Mouse (Mus musculus) midbrain, embryonic 12.5 days (tissue): ENCODE results near the gene Mmp10. TPM values are rescaled to one million over a fixed set of nuclear protein-coding genes. Genes with fewer than 3 reads are reported as not detected.

Experiments
- ATAC-seq: fragments of 200-750 bp; cut with Nextera tagmentation; 2 replicates; pipeline ENCODE4 v1.8.0; 2017; ENCODE audit warnings: low read depth, moderate TSS enrichment, moderate library complexity; ENCODE audit not compliant: low FRiP score
- H3K27ac ChIP-seq: fragments of 300-500 bp; sonication (generic); replicated peaks from 2 replicates; pipeline ENCODE4 v1.5.1; 2016; ENCODE audit warnings: mild to moderate bottlenecking
- H3K27me3 ChIP-seq: fragments of 300-500 bp; sonication (generic); 2 replicates; pipeline ENCODE4 v1.6.1; 2016; ENCODE audit warnings: mild to moderate bottlenecking
- H3K36me3 ChIP-seq: fragments of 300-500 bp; sonication (generic); 2 replicates; pipeline ENCODE4 v1.6.1; 2016
- H3K4me1 ChIP-seq: fragments of 300-500 bp; sonication (generic); 2 replicates; pipeline ENCODE4 v1.6.1; 2016
- H3K4me2 ChIP-seq: fragments of 300-500 bp; sonication (generic); replicated peaks from 2 replicates; pipeline ENCODE4 v1.6.1; 2016; ENCODE audit warnings: mild to moderate bottlenecking, moderate library complexity
- H3K4me3 ChIP-seq: fragments of 300-500 bp; sonication (generic); 2 replicates; pipeline ENCODE4 v1.5.1; 2016; ENCODE audit warnings: mild to moderate bottlenecking
- H3K9ac ChIP-seq: fragments of 300-500 bp; sonication (generic); replicated peaks from 2 replicates; pipeline ENCODE4 v1.6.1; 2016; ENCODE audit warnings: mild to moderate bottlenecking, moderate library complexity
- H3K9me3 ChIP-seq: fragments of 300-500 bp; sonication (generic); 2 replicates; pipeline ENCODE4 v1.6.1; 2016; ENCODE audit warnings: mild to moderate bottlenecking
- WGBS: fragments of 180-500 bp; shearing (Covaris S2); methylation state at CpG from one replicate; pipeline ENCODE4 v1.1.7; 2016; 5-methylcytosine and 5-hydroxymethylcytosine counted together
- polyA plus RNA-seq: library from polyadenylated mRNA; unstranded; fragments of >200 nt; fragmentation: Nextera tagmentation; extraction: Ambion mirVana; gene quantifications from 2 replicates; pipeline ENCODE4 v1.2.1, GENCODE M21; 2016

The Mmp10 gene
- polyA plus RNA-seq, 1 experiment from 2014 or later = not detected

DNA sequence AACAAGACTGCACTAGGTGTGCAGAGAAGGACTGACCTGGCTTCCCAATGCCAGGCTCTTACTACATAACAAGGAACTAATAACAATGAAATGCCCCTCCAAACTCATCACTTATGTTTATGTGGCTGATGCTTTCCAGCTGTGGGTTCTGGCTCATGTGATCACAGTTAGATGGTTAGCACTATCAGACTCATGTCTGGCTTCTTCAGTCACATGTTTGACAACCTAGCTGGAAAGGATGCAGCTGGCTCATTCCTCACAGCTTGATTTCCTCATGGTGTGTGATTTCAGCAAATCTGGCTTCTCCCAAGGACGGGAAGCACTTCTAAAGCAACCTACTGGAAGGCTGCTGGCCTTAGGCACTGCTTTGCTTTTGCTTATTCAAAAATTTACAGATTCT, 43.3 kb downstream of the Mmp10 start:
- Histone ChIP-seq H3K9ac (no peak overlapping the region), H3K4me2 (no peak overlapping the region), H3K4me1 (no peaks in the 10 kb centered on the region), H3K9me3 (no peaks in the 10 kb centered on the region), H3K4me3 (no peak overlapping the region), H3K27ac (no peak overlapping the region), H3K27me3 (no peaks in the 10 kb centered on the region), H3K36me3 (no peaks in the 10 kb centered on the region)
- ATAC-seq = no peak
- WGBS = 48% methylated on average over 1 of the region's 1 CpGs

DNA sequence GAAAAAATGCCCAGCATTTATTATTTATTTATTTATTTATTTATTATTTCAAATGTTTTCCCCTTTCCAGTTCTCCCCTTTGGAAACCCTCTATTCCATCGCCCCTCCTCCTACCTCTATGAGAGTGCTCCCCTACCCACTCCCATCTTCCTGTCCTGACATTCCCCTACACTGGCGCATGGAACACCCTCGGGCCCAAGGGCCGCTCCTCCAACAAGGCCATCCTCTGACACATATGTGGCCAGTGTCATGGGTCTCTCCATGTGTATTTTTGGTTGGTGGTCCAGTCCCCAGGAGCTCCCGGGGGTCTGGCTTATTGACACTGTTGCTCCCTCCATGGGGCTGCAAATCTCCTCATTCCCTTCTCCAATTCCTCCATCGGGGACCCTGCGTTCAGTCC, 43.8 kb downstream of the Mmp10 start:
- Histone ChIP-seq H3K4me3 (no peak overlapping the region), H3K36me3 (no peaks in the 10 kb centered on the region), H3K27ac (no peak overlapping the region), H3K4me1 (no peaks in the 10 kb centered on the region), H3K27me3 (no peaks in the 10 kb centered on the region), H3K9me3 (no peaks in the 10 kb centered on the region), H3K9ac (no peak overlapping the region), H3K4me2 (no peak overlapping the region)
- ATAC-seq = no peak
- WGBS = 87% methylated on average over 7 of the region's 7 CpGs

DNA sequence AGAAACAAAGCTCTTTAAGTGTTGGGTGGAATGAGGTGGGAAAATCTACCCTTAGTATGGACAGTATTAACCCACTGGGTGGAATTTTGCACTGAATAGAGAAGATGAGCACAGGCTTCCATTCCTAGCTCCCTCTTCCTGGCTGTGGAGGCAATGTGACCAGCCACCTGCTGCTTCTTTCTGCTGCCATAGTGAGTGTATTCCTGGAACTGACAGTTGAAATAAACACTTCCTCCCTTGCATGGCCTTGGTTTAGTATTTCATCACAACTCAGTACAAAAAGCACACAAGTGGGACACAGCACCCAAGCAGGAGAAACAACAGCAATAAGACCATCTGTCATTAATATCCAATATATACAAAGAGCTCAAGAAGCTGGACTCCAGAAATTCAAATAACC, 49.8 kb downstream of the Mmp10 start:
- no peaks in the 10 kb centered on the region for H3K4me1 ChIP-seq
- H3K4me2 ChIP-seq = no peak overlapping the region
- H3K4me3 ChIP-seq = no peak overlapping the region
- no peak overlapping the region for H3K9ac ChIP-seq
- no peaks in the 10 kb centered on the region for H3K9me3 ChIP-seq
- ATAC-seq = no peak
- no peaks in the 10 kb centered on the region for H3K36me3 ChIP-seq
- H3K27me3 ChIP-seq = no peaks in the 10 kb centered on the region
- H3K27ac ChIP-seq = no peak overlapping the region

DNA sequence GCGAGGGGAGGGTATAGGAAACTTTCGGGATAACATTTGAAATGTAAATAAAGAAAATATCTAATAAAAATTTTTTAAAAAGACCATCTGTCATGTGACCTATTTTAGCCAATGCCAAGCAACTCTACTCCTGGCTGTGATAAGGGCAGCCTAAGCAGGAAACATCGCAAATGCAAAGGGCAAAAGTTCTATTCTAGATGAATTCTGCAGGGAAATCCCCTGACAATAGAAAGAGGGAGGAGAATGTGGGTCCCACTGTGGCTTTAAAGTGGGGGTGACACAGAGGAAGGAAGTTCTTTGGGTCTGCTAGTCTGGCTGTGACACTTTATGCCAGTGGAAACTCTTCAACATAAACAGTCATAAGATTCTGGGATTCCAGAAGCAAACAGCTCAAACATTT, 51.4 kb downstream of the Mmp10 start:
- Histone ChIP-seq H3K9ac (no peak overlapping the region), H3K4me1 (no peaks in the 10 kb centered on the region), H3K27ac (no peak overlapping the region), H3K27me3 (no peaks in the 10 kb centered on the region), H3K4me2 (no peak overlapping the region), H3K9me3 (no peaks in the 10 kb centered on the region), H3K36me3 (no peaks in the 10 kb centered on the region), H3K4me3 (no peak overlapping the region)
- ATAC-seq = no peak
- WGBS = 86% methylated on average over 3 of the region's 3 CpGs

DNA sequence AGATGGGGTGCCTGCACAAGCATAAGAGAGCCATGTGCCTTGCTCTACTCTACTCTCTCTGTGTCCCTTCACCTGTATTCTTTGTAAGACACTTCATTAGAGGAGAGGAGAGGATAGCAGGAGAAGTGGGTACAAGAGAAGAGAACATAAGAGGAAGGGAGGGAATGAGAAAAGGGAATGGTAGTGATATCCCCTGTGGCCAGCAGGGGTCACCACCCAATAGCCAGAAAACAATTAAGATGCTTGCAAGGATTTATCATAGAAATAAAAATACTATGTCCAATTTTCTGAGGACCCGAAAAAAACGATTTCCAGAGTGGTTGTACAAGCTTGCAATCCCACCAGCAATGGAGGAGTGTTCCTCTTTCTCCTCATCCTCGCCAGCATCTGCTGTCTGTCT, 52.2 kb downstream of the Mmp10 start:
- no peak overlapping the region for H3K9ac ChIP-seq

DNA sequence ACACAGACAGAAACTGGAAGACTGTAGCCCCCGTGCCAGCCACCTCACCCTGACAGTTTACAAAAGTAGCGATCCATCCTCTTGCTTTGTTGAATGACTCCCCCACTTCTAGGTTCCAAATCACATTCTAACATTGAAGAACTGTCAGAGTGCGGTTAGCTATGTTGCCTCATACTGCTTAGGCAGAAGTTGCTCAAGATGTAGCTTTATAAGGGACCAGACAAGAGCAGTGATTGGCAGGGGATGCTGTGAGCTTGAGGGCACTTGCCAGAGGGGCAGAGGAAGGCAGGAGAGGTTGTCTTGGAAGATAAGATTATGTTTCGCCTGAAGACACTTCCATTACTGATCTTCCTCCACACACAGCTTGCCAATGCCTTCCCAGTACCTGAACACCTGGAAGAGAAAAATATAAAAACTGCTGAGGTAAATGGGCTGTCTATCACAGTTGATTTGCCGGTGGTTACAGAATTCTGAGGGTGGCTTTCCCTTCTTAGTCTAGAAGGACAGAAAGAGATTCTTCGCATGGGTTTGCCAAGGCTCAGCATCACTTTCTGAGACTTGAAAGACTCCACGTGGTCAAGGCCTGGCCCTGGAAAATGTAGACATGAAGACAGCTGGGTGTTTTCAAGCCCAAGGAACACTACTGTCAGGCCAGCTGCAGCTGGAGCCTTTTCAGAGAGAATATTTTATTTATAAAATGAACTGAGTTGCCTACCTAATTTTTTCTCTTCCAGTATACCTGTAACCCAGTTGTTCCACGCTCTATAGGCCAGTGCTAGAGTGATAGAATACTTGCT, 56.3 kb downstream of the Mmp10 start, which contains the start of gene Mmp8:
Gene Mmp8 (plus strand): TSS at position 236 of the 797 bp plus-strand sequence.
- Histone ChIP-seq H3K9ac (no peak within 1 kb of the TSS), H3K4me3 (no peak within 1 kb of the TSS), H3K36me3 (no peaks in the 10 kb centered on the region), H3K4me2 (no peak within 1 kb of the TSS), H3K9me3 (no peaks in the 10 kb centered on the region), H3K27me3 (no peaks in the 10 kb centered on the region), H3K27ac (no peak within 1 kb of the TSS), H3K4me1 (no peaks in the 10 kb centered on the region)
- WGBS = 88% methylated on average over 8 of the region's 8 CpGs
- ATAC-seq = no peak

More for the DNA sequence above, 52.2 kb downstream of the Mmp10 start:
- Histone ChIP-seq H3K4me3 (no peak overlapping the region), H3K4me1 (no peaks in the 10 kb centered on the region), H3K36me3 (no peaks in the 10 kb centered on the region), H3K27ac (no peak overlapping the region), H3K4me2 (no peak overlapping the region), H3K9me3 (no peaks in the 10 kb centered on the region), H3K27me3 (no peaks in the 10 kb centered on the region)
- ATAC-seq = no peak
- WGBS = 43% methylated on average over 3 of the region's 3 CpGs

Other genes with a start within 250 kb of the Mmp10 start
- gene Mmp13, start 229.8 kb upstream of the Mmp10 start, polyA plus RNA-seq = not detected in 2 replicates
- gene Mmp12, start 158.0 kb upstream of the Mmp10 start, polyA plus RNA-seq = not detected in 2 replicates
- not detected in 2 replicates for gene Mmp1b, start 114.3 kb upstream of the Mmp10 start, polyA plus RNA-seq
- not detected in 2 replicates for gene Mmp3, start 56.5 kb upstream of the Mmp10 start, polyA plus RNA-seq
- 0.21 TPM in 1 of 2 replicates, not detected in the other for gene Mmp8, start 56.1 kb downstream of the Mmp10 start, polyA plus RNA-seq
- gene Mmp27, start 69.0 kb downstream of the Mmp10 start, polyA plus RNA-seq = not detected in 2 replicates
- not detected in 2 replicates for gene Mmp20, start 125.9 kb downstream of the Mmp10 start, polyA plus RNA-seq
- not detected in 2 replicates for gene Mmp7, start 189.7 kb downstream of the Mmp10 start, polyA plus RNA-seq